Mouse (Mus musculus) G1E (cell line): Measurements from ENCODE around the gene Gdi1.

Experiments
- CTCF ChIP-seq: IDR thresholded peaks from 2 replicates; pipeline ENCODE4 v1.5.1; 2012; ENCODE audit warnings: low read depth, low read length, inconsistent platforms, mixed read lengths
- GATA1 ChIP-seq: IDR thresholded peaks from 2 replicates; pipeline ENCODE4 v1.6.1; 2012; ENCODE audit warnings: borderline replicate concordance, low read length, inconsistent platforms, mixed read lengths

DNA sequence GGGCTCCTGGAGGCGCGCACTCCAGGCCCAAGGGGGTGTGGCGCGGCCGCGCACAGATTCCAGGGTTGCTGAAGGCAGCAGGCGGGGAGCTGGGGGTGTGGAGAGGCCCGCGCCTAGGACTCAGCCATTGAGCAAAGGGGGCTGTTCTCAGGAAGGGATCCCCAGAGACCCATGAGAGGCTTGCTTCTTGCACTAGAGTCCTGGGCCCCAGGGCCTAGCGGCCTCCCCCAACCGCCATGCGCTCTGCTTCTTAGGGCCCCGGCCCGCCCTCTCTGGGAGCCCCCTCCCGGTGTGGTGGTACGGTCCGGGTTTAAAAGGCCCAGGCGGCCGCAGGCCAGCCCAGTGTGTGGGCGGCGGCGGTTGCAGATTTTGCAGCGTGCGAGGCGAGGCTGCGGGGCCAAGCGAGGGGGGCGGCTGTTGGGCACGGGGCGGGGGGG, 23.9 kb downstream of the Gdi1 start, which contains the start of gene Plxna3:
- no peak for TF ChIP-seq GATA1
- TF ChIP-seq CTCF = no peak
